Mouse (Mus musculus): Measurements from ENCODE around the gene Olfr495. TPM values are rescaled to one million over a fixed set of nuclear protein-coding genes. Genes with fewer than 3 reads are reported as not detected.

The Olfr495 gene
- not detected in 2 replicates for polyA plus RNA-seq (2015; fragmentation: Nextera tagmentation; extraction: Ambion mirVana)

GRCm38 (mm10) chr7:108392867-108393266, at the start of gene Olfr495:
TSS of gene Olfr495 (plus strand) at chr7:108393167.
- H3K9me3 ChIP-seq (ENCODE audit: low read length) = no peaks in the 10 kb centered on the region
- no peaks in the 10 kb centered on the region for H3K36me3 ChIP-seq (ENCODE audit: insufficient read depth, low read length)
- WGBS = 74% methylated on average over 1 of the region's 1 CpGs
- H3K4me1 ChIP-seq (ENCODE audit: insufficient read depth, low read length) = no peaks in the 10 kb centered on the region
- H3K27ac ChIP-seq (ENCODE audit: low read length) = no peak within 1 kb of the TSS
- H3K9ac ChIP-seq (replicated peaks; ENCODE audit: low read length) = no peak within 1 kb of the TSS
- ATAC-seq (ENCODE audit: low FRiP score, low TSS enrichment) = no peak
- no peak within 1 kb of the TSS for H3K4me2 ChIP-seq (replicated peaks; ENCODE audit: low read depth, low read length)
- no peaks in the 10 kb centered on the region for H3K27me3 ChIP-seq (ENCODE audit: insufficient read depth, low read length)
- H3K4me3 ChIP-seq (ENCODE audit: low read length) = no peak within 1 kb of the TSS

- no peak for ATAC-seq (ENCODE audit: low FRiP score, low TSS enrichment)
- WGBS = 78% methylated on average over 1 of the region's 1 CpGs
Observed at GRCm38 (mm10) chr7:108346879-108347278, 46.1 kb upstream of the Olfr495 start, which contains the start of gene Olfr493. TSS of gene Olfr493 (minus strand) at chr7:108346979.

GRCm38 (mm10) chr7:108365035-108365434, 27.9 kb upstream of the Olfr495 start, which contains the start of gene Olfr494:
TSS of gene Olfr494 (plus strand) at chr7:108365335.
- H3K9ac ChIP-seq (replicated peaks; ENCODE audit: low read length) = no peak within 1 kb of the TSS
- no peaks in the 10 kb centered on the region for H3K4me1 ChIP-seq (ENCODE audit: insufficient read depth, low read length)
- H3K27ac ChIP-seq (ENCODE audit: low read length) = no peak within 1 kb of the TSS
- H3K9me3 ChIP-seq (ENCODE audit: low read length) = no peaks in the 10 kb centered on the region
- no peak within 1 kb of the TSS for H3K4me2 ChIP-seq (replicated peaks; ENCODE audit: low read depth, low read length)
- H3K4me3 ChIP-seq (ENCODE audit: low read length) = no peak within 1 kb of the TSS
- H3K36me3 ChIP-seq (ENCODE audit: insufficient read depth, low read length) = no peaks in the 10 kb centered on the region
- 80% methylated on average over 3 of the region's 3 CpGs for WGBS
- H3K27me3 ChIP-seq (ENCODE audit: insufficient read depth, low read length) = no peaks in the 10 kb centered on the region
- no peak for ATAC-seq (ENCODE audit: low FRiP score, low TSS enrichment)

More at GRCm38 (mm10) chr7:108346879-108347278, 46.1 kb upstream of the Olfr495 start, which contains the start of gene Olfr493:
- H3K36me3 ChIP-seq (ENCODE audit: insufficient read depth, low read length) = no peaks in the 10 kb centered on the region
- H3K4me1 ChIP-seq (ENCODE audit: insufficient read depth, low read length) = no peaks in the 10 kb centered on the region
- no peak within 1 kb of the TSS for H3K27ac ChIP-seq (ENCODE audit: low read length)
- H3K9me3 ChIP-seq (ENCODE audit: low read length) = no peaks in the 10 kb centered on the region
- H3K9ac ChIP-seq (replicated peaks; ENCODE audit: low read length) = no peak within 1 kb of the TSS
- no peaks in the 10 kb centered on the region for H3K27me3 ChIP-seq (ENCODE audit: insufficient read depth, low read length)
- no peak within 1 kb of the TSS for H3K4me2 ChIP-seq (replicated peaks; ENCODE audit: low read depth, low read length)
- no peak within 1 kb of the TSS for H3K4me3 ChIP-seq (ENCODE audit: low read length)

- no peak within 1 kb of the TSS for H3K9ac ChIP-seq (replicated peaks; ENCODE audit: low read length)
- 79% methylated on average over 2 of the region's 2 CpGs for WGBS
- no peaks in the 10 kb centered on the region for H3K36me3 ChIP-seq (ENCODE audit: insufficient read depth, low read length)
- H3K9me3 ChIP-seq (ENCODE audit: low read length) = no peaks in the 10 kb centered on the region
- no peak within 1 kb of the TSS for H3K4me2 ChIP-seq (replicated peaks; ENCODE audit: low read depth, low read length)
- no peak for ATAC-seq (ENCODE audit: low FRiP score, low TSS enrichment)
- H3K4me3 ChIP-seq (ENCODE audit: low read length) = no peak within 1 kb of the TSS
- no peaks in the 10 kb centered on the region for H3K4me1 ChIP-seq (ENCODE audit: insufficient read depth, low read length)
- no peaks in the 10 kb centered on the region for H3K27me3 ChIP-seq (ENCODE audit: insufficient read depth, low read length)
- no peak within 1 kb of the TSS for H3K27ac ChIP-seq (ENCODE audit: low read length)
Observed at GRCm38 (mm10) chr7:108420121-108420520, 27.2 kb downstream of the Olfr495 start, which contains the start of gene Olfr497. TSS of gene Olfr497 (plus strand) at chr7:108420421.

Other genes starting within 250 kb of the Olfr495 start
- gene Olfr485, start 233.3 kb upstream of the Olfr495 start, polyA plus RNA-seq (2015; fragmentation: Nextera tagmentation; extraction: Ambion mirVana) = not detected in 2 replicates
- gene Olfr486, start 220.4 kb upstream of the Olfr495 start, polyA plus RNA-seq (2015; fragmentation: Nextera tagmentation; extraction: Ambion mirVana) = not detected in 2 replicates
- not detected in 2 replicates for gene Olfr487, start 178.5 kb upstream of the Olfr495 start, polyA plus RNA-seq (2015; fragmentation: Nextera tagmentation; extraction: Ambion mirVana)
- not detected in 2 replicates for gene Olfr488, start 134.8 kb upstream of the Olfr495 start, polyA plus RNA-seq (2015; fragmentation: Nextera tagmentation; extraction: Ambion mirVana)
- not detected in 2 replicates for gene Olfr490, start 104.2 kb upstream of the Olfr495 start, polyA plus RNA-seq (2015; fragmentation: Nextera tagmentation; extraction: Ambion mirVana)
- not detected in 2 replicates for gene Olfr491, start 79.7 kb upstream of the Olfr495 start, polyA plus RNA-seq (2015; fragmentation: Nextera tagmentation; extraction: Ambion mirVana)
- gene Olfr492, start 69.5 kb upstream of the Olfr495 start, polyA plus RNA-seq (2015; fragmentation: Nextera tagmentation; extraction: Ambion mirVana) = not detected in 2 replicates
- gene Olfr493, start 46.2 kb upstream of the Olfr495 start, polyA plus RNA-seq (2015; fragmentation: Nextera tagmentation; extraction: Ambion mirVana) = not detected in 2 replicates
- gene Olfr494, start 27.8 kb upstream of the Olfr495 start, polyA plus RNA-seq (2015; fragmentation: Nextera tagmentation; extraction: Ambion mirVana) = not detected in 2 replicates
- not detected in 2 replicates for gene Olfr497, start 27.3 kb downstream of the Olfr495 start, polyA plus RNA-seq (2015; fragmentation: Nextera tagmentation; extraction: Ambion mirVana)
- not detected in 2 replicates for gene Olfr498, start 72.2 kb downstream of the Olfr495 start, polyA plus RNA-seq (2015; fragmentation: Nextera tagmentation; extraction: Ambion mirVana)
- gene Olfr502, start 131.9 kb downstream of the Olfr495 start, polyA plus RNA-seq (2015; fragmentation: Nextera tagmentation; extraction: Ambion mirVana) = not detected in 2 replicates
- gene Olfr503, start 151.4 kb downstream of the Olfr495 start, polyA plus RNA-seq (2015; fragmentation: Nextera tagmentation; extraction: Ambion mirVana) = not detected in 2 replicates
- gene Olfr504, start 172.6 kb downstream of the Olfr495 start, polyA plus RNA-seq (2015; fragmentation: Nextera tagmentation; extraction: Ambion mirVana) = not detected in 2 replicates
- gene Olfr506, start 217.6 kb downstream of the Olfr495 start, polyA plus RNA-seq (2015; fragmentation: Nextera tagmentation; extraction: Ambion mirVana) = not detected in 2 replicates
- gene Olfr507, start 228.6 kb downstream of the Olfr495 start, polyA plus RNA-seq (2015; fragmentation: Nextera tagmentation; extraction: Ambion mirVana) = not detected in 2 replicates
- gene Olfr508, start 236.8 kb downstream of the Olfr495 start, polyA plus RNA-seq (2015; fragmentation: Nextera tagmentation; extraction: Ambion mirVana) = not detected in 2 replicates